Comparison of ENCODE assay signal across 15 mouse cellular contexts in the genomic region with DNA sequence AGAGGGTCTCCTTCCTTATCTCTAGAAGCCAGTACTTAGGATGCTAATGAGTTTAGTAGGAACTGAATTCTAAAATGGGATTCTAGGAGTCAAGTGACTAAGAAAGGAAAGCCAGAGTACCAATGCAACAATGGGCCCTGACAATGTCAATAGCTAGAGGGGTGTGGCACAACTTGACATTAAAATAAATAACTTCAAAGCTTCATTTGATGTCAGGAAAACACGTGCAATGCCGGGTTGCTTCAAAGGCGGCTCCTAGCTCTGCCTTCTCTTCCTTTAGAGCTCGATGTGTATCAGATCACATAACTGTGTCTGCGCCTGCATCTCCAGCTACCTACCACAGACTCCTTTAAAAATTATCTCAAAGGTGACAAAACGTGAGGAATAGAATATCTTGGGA. TPM values are rescaled to one million over a fixed set of nuclear protein-coding genes. Genes with fewer than 3 reads are reported as not detected.
DNase-seq lines count a peak whose midpoint lies in the region; ATAC-seq and TF ChIP-seq lines count a peak whose summit lies in the region.
"Had no signal": no experiment of that assay in that cellular context is flagged by ENCODE, and none has a peak within 500 bp of the region (broad histone marks: within the 10 kb centered on the region; RNA-seq: fewer than 3 reads in every experiment).

No protein-coding gene starts in this region.

- ATAC-seq in inflammation-experienced regulatory T-cells, adult 6 months, result peak; percentile 90
- ATAC-seq in cerebellum, adult (ENCODE audit: insufficient number of reproducible peaks, low FRiP score, low TSS enrichment), result no peak

- no peak for TF ChIP-seq CTCF in layer of hippocampus, adult 2 months (conservative IDR thresholded peaks at IDR 0.05)

- peak overlapping the region; percentile 72 for H3K27ac ChIP-seq in layer of hippocampus, adult 2 months
- H3K27ac ChIP-seq: limb, embryonic 13.5 days had no signal

- no peak overlapping the region for H3K4me3 ChIP-seq in layer of hippocampus, adult 2 months
- H3K4me3 ChIP-seq: limb, embryonic 13.5 days had no signal

- no peak for DNase-seq in layer of hippocampus, adult 2 months (ENCODE audit: low spot score in 2 of 2)
- DNase-seq in layer of hippocampus, adult 8-10 months (ENCODE audit: low spot score in 2 of 2), result no peak
- peak; percentile 18 for DNase-seq in R1 (ENCODE audit: low read depth, low spot score)
- DNase-seq in lung, postnatal 4 days, result peak; percentile 38 to 43
- no peak for DNase-seq in cerebellum, postnatal 14 days
- DNase-seq: adrenal gland, adult 8-10 months; layer of hippocampus, postnatal 36 days had no signal

RNA-seq across cellular contexts. Expression of a gene that starts 13.8 kb away (rescaled TPM):
- total RNA-seq in layer of hippocampus, adult 2 months (2021), result not detected
- total RNA-seq in layer of hippocampus, adult 8-10 months (2022), result not detected
- not detected for polyA plus RNA-seq in inflammation-experienced regulatory T-cells, adult 6 months (2017; shearing (Covaris generic))
- total RNA-seq: adrenal gland, adult 8-10 months; CH12.LX; granulocyte monocyte progenitor cell, adult 5-6 weeks; hematopoietic stem cell, adult 5-6 weeks; layer of hippocampus, postnatal 36 days; megakaryocyte-erythroid progenitor cell, adult 5-6 weeks had no signal
- polyA plus RNA-seq: frontal cortex, adult 2 months; limb, embryonic 13.5 days had no signal

RNA-seq across cellular contexts. Expression of a gene that starts 18.1 kb away (rescaled TPM):
- total RNA-seq in layer of hippocampus, adult 2 months (2021), result not detected
- not detected for total RNA-seq in layer of hippocampus, adult 8-10 months (2022)
- not detected for polyA plus RNA-seq in inflammation-experienced regulatory T-cells, adult 6 months (2017; shearing (Covaris generic))
- total RNA-seq: adrenal gland, adult 8-10 months; CH12.LX; granulocyte monocyte progenitor cell, adult 5-6 weeks; hematopoietic stem cell, adult 5-6 weeks; layer of hippocampus, postnatal 36 days; megakaryocyte-erythroid progenitor cell, adult 5-6 weeks had no signal
- polyA plus RNA-seq: frontal cortex, adult 2 months; limb, embryonic 13.5 days had no signal

RNA-seq across cellular contexts. Expression of a gene that starts 26.4 kb away (rescaled TPM):
- total RNA-seq in layer of hippocampus, adult 2 months (2021), result not detected
- not detected for total RNA-seq in layer of hippocampus, adult 8-10 months (2022)
- polyA plus RNA-seq in inflammation-experienced regulatory T-cells, adult 6 months (2017; shearing (Covaris generic)), result not detected
- total RNA-seq: adrenal gland, adult 8-10 months; CH12.LX; granulocyte monocyte progenitor cell, adult 5-6 weeks; hematopoietic stem cell, adult 5-6 weeks; layer of hippocampus, postnatal 36 days; megakaryocyte-erythroid progenitor cell, adult 5-6 weeks had no signal
- polyA plus RNA-seq: frontal cortex, adult 2 months; limb, embryonic 13.5 days had no signal

RNA-seq across cellular contexts. Expression of a gene that starts 30.7 kb away (rescaled TPM):
- not detected for total RNA-seq in layer of hippocampus, adult 2 months (2021)
- not detected for total RNA-seq in layer of hippocampus, adult 8-10 months (2022)
- not detected for polyA plus RNA-seq in inflammation-experienced regulatory T-cells, adult 6 months (2017; shearing (Covaris generic))
- total RNA-seq: adrenal gland, adult 8-10 months; CH12.LX; granulocyte monocyte progenitor cell, adult 5-6 weeks; hematopoietic stem cell, adult 5-6 weeks; layer of hippocampus, postnatal 36 days; megakaryocyte-erythroid progenitor cell, adult 5-6 weeks had no signal
- polyA plus RNA-seq: frontal cortex, adult 2 months; limb, embryonic 13.5 days had no signal

RNA-seq across cellular contexts. Expression of a gene that starts 42.7 kb away (rescaled TPM):
- not detected for total RNA-seq in layer of hippocampus, adult 2 months (2021)
- not detected for total RNA-seq in layer of hippocampus, adult 8-10 months (2022)
- not detected for polyA plus RNA-seq in inflammation-experienced regulatory T-cells, adult 6 months (2017; shearing (Covaris generic))
- total RNA-seq: adrenal gland, adult 8-10 months; CH12.LX; granulocyte monocyte progenitor cell, adult 5-6 weeks; hematopoietic stem cell, adult 5-6 weeks; layer of hippocampus, postnatal 36 days; megakaryocyte-erythroid progenitor cell, adult 5-6 weeks had no signal
- polyA plus RNA-seq: frontal cortex, adult 2 months; limb, embryonic 13.5 days had no signal

Comparison
In these comparisons a context has a peak if more than half of its experiments do, and no peak if none do; other contexts are left out.
1. DNase-seq: peak in R1 (single experiment) and lung, postnatal 4 days (2 of 2); none in layer of hippocampus, adult 2 months (0 of 2), layer of hippocampus, adult 8-10 months (0 of 2) and cerebellum, postnatal 14 days (0 of 2).